Mouse (Mus musculus) heart, embryonic 11.5 days (tissue): Measurements from ENCODE around the gene Efnb1. TPM values are rescaled to one million over a fixed set of nuclear protein-coding genes. Genes with fewer than 3 reads are reported as not detected.

Experiments used
- ATAC-seq: fragments of 200-750 bp; cut with Nextera tagmentation; replicated peaks from 2 replicates; pipeline ENCODE4 v1.8.0; 2017; ENCODE audit warnings: moderate library complexity; ENCODE audit not compliant: insufficient number of reproducible peaks, low FRiP score, low TSS enrichment
- H3K27ac ChIP-seq: fragments of 300-500 bp; sonication (generic); 2 replicates; pipeline ENCODE4 v1.5.1; 2014; ENCODE audit warnings: mild to moderate bottlenecking, low read depth, low read length
- H3K27me3 ChIP-seq: fragments of 300-500 bp; sonication (generic); 2 replicates; pipeline ENCODE4 v1.6.1; 2014; ENCODE audit warnings: mild to moderate bottlenecking, low read length, mixed read lengths; ENCODE audit not compliant: control insufficient read depth, insufficient read depth
- H3K36me3 ChIP-seq: fragments of 300-500 bp; sonication (generic); 2 replicates; pipeline ENCODE4 v1.6.1; 2014; ENCODE audit warnings: mild to moderate bottlenecking, low read length, moderate library complexity, mixed read lengths; ENCODE audit not compliant: control insufficient read depth, insufficient read depth
- H3K4me1 ChIP-seq: fragments of 300-500 bp; sonication (generic); 2 replicates; pipeline ENCODE4 v1.6.1; 2014; ENCODE audit warnings: low read length; ENCODE audit not compliant: control insufficient read depth, insufficient read depth
- H3K4me2 ChIP-seq: fragments of 300-500 bp; sonication (generic); 2 replicates; pipeline ENCODE4 v1.6.1; 2014; ENCODE audit warnings: mild to moderate bottlenecking, moderate library complexity
- H3K4me3 ChIP-seq: fragments of 300-500 bp; sonication (generic); 2 replicates; pipeline ENCODE4 v1.5.1; 2014; ENCODE audit warnings: low read depth, low read length
- H3K9ac ChIP-seq: fragments of 300-500 bp; sonication (generic); 2 replicates; pipeline ENCODE4 v1.6.1; 2014; ENCODE audit warnings: mild to moderate bottlenecking, low read depth, low read length, moderate library complexity
- H3K9me3 ChIP-seq: fragments of 300-500 bp; sonication (generic); replicated peaks from 2 replicates; pipeline ENCODE4 v1.6.1; 2016; ENCODE audit warnings: low read length; ENCODE audit not compliant: control insufficient read depth
- WGBS: fragments of 180-500 bp; shearing (Covaris S2); extraction: QIAGEN DNeasy Blood & Tissue Kit; methylation state at CpG from one replicate; pipeline ENCODE4 v1.1.7; 2014; ENCODE audit not compliant: insufficient replicate concordance; 5-methylcytosine and 5-hydroxymethylcytosine counted together
- polyA plus RNA-seq: library from polyadenylated mRNA; unstranded; fragments of >200 nt; fragmentation: Nextera tagmentation; extraction: Ambion mirVana; gene quantifications from 2 replicates; pipeline ENCODE4 v1.2.1, GENCODE M21; 2014

The Efnb1 gene
- polyA plus RNA-seq, 1 experiment from 2014 or later = 16.0 TPM

GRCm38 (mm10) chrX:99198532-99198931, 62.6 kb downstream of the Efnb1 start:
- 41% methylated on average over 7 of the region's 9 CpGs for WGBS
- Histone ChIP-seq H3K9me3 (no peaks in the 10 kb centered on the region), H3K36me3 (no peaks in the 10 kb centered on the region), H3K4me3 (peak overlapping the region; percentile 19), H3K9ac (peak overlapping the region; percentile 62), H3K4me2 (peak overlapping the region; percentile 56), H3K27me3 (0 out of 2 replicates have a peak, but pooled peaks cover under 1% of the 10 kb centered on the region), H3K27ac (peak overlapping the region; percentile 96), H3K4me1 (peaks cover 30% of the 10 kb centered on the region)
- no peak for ATAC-seq

Other genes starting within 250 kb of the Efnb1 start
- 10.4 and 11.4 TPM in 2 replicates for gene Ophn1, start 245.1 kb upstream of the Efnb1 start, polyA plus RNA-seq
- 17.9 and 18.3 TPM in 2 replicates for gene Yipf6, start 199.8 kb upstream of the Efnb1 start, polyA plus RNA-seq
- 7.9 and 11.8 TPM in 2 replicates for gene Stard8, start 132.9 kb upstream of the Efnb1 start, polyA plus RNA-seq